Mouse (Mus musculus): ENCODE data around the gene Tpt1.

The Tpt1 gene

DNA sequence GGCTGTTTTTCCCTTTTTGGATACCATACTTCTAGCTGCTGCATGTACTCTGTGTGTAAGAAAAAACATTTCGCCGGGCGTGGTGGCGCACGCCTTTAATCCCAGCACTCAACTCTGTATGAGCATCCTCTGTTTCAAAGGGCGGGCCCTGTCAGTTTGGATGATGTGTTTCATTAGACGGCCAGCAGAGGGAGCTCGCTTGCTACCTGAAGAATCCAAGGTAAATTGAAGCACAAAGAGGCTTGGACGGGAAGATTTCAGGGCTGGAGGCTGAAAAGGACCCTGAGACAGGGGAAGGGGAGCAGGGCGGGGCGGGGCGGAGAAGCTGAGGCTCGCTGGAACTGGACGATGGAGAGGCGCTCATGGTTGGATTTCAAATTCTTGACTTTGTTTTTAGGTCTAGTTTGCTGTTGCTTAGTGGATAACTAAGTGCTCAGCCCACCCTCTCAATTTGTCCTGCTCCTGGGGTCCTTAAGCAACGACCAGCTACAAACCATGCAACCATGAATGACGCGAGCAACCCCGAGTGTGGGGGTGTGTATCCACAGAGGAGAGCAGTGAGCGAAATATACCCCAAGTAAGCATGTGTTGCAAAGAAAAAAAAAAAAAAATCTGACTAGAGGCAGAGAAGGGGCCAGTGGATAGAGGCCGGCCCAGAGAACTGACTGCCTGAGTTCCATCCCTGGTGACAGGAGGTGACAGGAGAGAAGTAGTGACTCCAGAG, 31.6 kb downstream of the Tpt1 start:
- DNase-seq (ENCODE audit: low spot score) = peak; percentile 49

DNA sequence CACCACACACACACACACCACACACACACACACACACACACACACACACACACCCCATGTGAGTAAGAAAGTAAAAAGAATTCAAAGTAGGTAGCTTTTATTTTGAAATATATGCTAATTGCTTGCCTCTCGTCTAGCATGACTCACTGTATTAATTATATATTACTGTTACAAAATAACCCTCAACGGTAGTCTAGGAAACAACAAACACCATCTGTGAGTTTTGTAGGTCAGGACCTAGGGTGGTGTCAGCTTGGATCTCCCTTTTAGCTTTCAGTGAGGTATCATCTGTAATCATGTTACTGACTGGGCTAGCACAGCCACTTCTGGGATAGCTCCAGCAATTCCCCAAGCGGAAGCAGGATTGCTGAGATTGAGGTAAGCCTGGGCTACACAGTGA, 32.4 kb downstream of the Tpt1 start:
- DNase-seq (ENCODE audit: low spot score) = no peak

DNA sequence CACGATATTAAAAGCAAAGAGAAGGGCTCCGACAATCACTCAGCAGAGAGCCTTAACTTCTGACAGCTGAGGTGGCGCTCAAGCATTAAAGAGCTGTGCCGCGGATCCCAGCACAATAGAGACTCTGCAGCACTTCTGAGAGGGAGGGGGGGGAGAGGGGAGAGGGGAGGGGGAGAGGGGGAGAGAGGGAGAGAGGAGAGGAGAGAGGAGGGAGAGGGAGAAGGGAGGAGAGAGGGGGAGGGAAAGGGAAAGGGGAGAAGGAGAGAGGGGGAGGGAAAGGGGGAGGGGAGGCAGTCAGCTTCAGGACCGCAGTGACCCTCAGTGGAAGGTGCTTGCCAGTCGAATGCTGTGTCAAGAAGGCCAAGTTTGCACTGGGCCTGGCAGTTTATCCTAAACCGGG, 34.1 kb downstream of the Tpt1 start:
- DNase-seq (ENCODE audit: low spot score) = no peak

DNA sequence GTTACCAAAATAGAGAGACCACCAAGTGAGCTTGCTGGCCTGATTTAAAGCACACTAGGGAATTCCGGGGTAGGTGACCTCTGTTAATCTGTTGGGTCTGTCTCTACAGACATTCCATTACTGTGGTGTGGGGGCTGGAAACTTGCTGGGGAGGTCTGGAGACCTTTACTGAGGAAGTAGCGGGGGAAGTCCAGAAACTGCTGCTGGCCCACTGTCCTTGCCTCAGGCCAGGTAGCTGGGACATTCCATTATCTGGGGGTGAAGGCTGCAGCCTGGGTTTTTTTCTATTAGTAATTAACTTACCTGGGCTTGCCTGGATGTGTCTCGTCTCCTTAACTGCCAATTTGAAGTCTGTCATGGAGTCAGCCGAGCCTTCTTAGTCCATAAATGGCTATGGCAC, 37.0 kb downstream of the Tpt1 start:
- no peak for DNase-seq (ENCODE audit: low spot score)

DNA sequence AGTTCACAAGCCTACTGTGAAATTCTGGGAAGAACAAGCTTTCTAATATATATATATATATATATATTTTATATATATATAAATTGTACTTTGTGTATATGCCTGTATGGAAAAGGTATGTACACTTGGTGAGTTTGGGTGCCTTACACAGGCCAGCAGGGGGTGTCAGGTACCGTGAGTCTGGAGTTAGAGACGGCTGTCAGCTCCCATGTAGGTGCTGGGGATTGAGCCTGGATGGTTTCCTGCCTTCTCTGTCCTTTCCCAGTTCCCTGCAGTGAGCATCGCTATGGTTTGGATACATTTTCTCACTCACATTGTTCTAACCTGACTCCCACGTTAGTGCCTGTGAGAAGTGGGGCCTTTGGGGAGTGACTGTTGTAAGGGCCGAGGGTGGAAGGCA, 38.4 kb downstream of the Tpt1 start:
- DNase-seq (ENCODE audit: low spot score) = no peak

DNA sequence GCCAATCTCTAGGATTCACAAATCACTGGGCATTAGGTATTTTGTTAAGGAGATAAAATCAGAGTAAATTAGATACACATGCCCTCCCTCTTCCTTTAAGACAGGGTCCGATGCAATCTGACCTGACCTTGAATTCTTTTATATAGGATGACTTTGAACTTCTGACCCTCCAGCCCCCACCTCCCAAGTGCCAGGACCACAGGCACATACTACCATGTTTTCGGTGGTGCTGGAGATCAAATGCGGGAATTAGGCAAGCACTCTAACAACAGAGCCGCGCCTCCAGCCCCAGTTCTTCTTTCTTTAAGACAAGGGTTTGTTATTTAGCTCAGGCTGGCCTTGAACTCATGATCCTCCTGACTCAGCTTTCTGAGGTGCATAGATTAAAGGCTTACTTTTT, 39.0 kb downstream of the Tpt1 start:
- no peak for DNase-seq (ENCODE audit: low spot score)

DNA sequence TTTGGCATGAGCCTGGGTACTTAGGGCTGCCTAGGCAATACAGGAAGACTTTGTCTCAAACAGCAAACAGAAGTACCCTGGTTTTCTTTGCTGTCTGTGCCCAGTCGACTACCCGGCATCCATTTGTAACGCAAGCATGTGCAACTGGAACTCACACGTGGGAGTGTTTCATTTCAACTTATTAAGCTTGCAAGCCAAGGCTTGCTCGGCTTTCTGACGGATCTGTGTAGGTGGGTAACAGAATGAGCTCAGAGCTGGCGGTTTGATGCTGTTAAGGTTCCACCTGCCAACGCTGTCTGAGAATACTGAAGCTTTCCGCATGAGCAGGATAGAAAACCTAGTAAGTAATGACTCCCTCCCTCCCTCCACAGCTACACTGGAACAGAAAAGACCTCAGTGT, 47.2 kb downstream of the Tpt1 start:
- DNase-seq (ENCODE audit: low spot score) = no peak

Measured in urinary bladder, postnatal 10 days (tissue).